Mouse (Mus musculus) G1E (cell line): ENCODE data around the gene Mdfi.

Experiments
- CTCF ChIP-seq: IDR thresholded peaks from 2 replicates; pipeline ENCODE4 v1.5.1; 2012; ENCODE audit warnings: low read depth, low read length, inconsistent platforms, mixed read lengths
- GATA1 ChIP-seq: IDR thresholded peaks from 2 replicates; pipeline ENCODE4 v1.6.1; 2012; ENCODE audit warnings: borderline replicate concordance, low read length, inconsistent platforms, mixed read lengths
- TAL1 ChIP-seq: conservative IDR thresholded peaks from 2 replicates; pipeline ENCODE4 v1.6.1; 2012; ENCODE audit warnings: low read depth, low read length, inconsistent platforms, mixed read lengths

DNA sequence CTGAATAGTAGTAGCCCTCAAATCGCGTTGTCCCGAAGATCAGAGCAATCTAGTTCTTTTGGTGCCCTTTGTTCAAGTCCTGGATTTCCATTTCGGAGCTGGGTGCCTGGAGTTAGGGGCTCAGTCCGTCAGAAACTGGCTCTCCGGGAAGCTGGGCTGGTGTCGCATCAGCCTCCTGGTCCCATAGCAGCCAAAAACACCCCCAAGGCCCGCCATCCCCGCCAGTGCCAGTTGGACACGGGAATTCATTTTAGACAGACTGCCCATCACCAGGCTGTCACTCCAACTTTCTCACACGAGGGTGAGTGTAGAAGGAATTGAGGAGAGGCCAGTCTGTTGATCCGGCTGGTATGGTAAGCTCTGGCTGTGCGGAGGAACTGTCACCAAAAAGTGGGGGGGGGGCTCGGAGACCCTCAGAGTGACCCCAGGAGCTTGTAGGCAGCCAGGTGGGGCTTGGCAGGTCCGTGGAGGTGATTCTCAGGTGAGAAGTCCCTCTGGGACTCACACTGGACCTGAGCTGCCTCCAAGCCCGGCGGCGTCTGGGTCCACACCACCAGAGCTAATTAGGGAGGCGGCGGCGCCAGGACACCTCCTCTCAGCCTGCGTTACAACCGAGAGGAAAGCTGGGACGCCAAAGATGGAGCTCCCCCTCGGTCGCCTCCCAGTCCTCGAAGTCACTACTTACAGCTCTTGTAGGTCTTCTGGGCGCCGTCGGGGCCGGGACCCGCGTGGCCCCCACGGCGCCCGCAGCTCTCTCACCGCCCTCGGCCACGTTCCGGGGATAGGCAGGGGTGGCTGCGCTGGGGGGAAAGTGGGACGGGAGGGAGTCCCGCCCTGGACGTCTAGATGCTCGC, 636 bp downstream of the Mdfi start:
- TF ChIP-seq TAL1 (no peak), CTCF (no peak), GATA1 (no peak)
